Mouse (Mus musculus) right cerebral cortex, postnatal 14 days (tissue): ENCODE data around the gene Gm12394.
"Not testable (repeated sequence)": the region's sequence is repeated elsewhere in the genome, so short reads cannot be mapped to it uniquely, and the experiment has no call there.

Experiments
- DNase-seq: peaks from one replicate; pipeline ENCODE4 v3.0.0; 2022

Gm12394 gene

DNA sequence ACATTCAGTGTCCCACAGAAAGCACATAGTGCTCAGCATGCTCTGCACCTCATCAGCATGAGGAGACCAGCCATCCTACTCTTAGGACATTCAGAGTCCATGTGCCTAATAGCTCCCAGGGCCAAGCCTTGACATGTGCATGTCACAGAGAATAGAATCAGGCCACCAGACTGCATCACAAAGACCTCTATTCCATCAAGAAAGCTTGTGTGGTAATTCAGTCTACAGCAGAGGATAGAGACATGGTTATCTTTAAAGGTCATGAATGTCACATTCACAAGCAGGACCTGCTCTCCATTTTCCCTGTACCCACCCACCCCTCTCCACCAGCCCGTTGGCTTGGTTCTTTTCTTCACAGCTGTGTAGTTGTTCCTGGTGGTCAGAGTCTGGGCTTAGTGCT, 2.8 kb downstream of the Gm12394 start, which contains the start of gene Fam205a1:
Gene Fam205a1 (minus strand): TSS at position 101 of the 400 bp plus-strand sequence.
- not testable (repeated sequence) for DNase-seq

GRCm38 (mm10) chr4:42773893-42774292, 82.7 kb downstream of the Gm12394 start, which contains the start of gene Ccl21a:
TSS of gene Ccl21a (minus strand) at chr4:42773993.
- not testable (repeated sequence) for DNase-seq

DNA sequence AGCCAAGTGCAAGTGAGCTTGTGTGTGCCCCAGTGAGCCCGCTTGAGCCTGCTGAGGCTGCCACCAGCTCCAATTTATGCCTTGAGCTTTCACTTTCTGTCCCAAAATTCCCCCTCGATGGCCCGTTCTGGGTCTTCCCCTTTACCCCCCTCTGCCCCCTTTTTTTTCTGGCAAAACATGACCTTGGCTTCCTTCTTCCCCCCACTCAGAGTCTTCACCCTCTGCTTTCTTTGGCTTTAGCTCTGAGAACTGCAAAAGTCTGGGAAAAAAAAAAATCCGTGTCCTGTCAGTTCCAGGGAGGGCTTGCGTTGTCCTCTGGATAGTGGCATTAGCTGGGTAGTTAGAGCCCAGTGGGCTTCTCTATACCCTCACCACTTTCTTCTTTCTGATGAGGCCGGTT, 100.1 kb downstream of the Gm12394 start, which contains the start of gene Ccl19:
Gene Ccl19 (minus strand): TSS at position 101 of the 400 bp plus-strand sequence.
- not testable (repeated sequence) for DNase-seq

DNA sequence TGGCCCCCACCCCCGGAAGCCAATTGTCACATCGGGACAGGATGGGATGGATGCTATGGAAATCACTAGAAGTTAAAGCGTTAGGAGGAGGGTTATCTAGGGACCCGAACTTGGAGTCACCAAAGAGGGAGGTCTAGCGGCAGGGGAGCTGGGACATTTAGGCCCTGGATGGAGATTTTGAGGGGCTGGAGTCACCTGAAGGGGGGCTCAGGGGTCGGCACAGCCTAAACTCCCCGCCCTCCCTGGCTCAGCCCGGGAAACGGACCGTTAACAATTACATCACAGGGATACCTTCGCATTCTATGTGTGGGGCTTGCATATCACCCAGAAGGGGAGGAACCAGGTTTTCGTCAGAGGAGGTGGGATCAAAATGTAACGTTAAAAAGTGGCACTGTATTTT, 121.3 kb downstream of the Gm12394 start, which contains the start of gene 4930578G10Rik:
Gene 4930578G10Rik (plus strand): TSS at position 301 of the 400 bp plus-strand sequence.
- DNase-seq = not testable (repeated sequence)
